8 mouse cellular contexts compared by ENCODE assay signal in the genomic region with DNA sequence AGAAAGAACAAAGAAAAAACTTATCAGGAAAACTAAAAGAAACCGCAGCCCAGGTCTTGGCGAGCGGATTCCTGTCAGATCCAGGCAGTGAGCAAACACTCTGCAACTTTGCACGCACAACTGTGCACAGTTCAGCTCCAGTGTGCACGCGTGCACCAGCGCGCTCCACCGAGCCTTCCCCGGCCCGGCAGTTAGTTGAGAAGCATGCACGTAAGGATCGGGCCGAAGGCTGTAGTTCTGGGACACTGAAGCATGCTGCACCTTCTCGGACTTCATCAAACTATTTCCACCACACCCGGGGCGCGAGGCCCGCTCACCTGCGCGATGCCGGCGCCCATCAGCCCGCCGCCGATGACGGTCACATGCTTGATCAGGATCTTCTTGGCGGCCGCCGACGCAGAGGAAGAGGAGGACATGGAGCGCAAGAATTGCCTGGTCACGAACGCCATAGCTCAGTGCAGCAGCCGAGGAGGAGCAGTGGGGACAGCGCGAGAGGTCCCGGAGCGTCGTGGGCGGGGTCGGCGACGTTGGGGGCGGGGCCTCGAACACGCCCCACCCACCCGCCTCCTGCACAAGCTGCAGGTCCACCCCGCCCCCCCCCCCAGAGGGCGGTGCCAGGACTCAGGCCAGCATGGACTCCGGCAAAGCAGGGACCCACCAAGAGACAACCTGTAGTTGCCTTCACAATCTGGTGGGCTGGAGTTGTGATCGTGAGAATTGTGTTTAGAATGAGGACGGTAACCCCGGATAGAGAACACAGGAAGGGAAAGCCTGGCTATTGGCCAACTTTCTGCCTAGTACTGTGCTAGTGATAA. TPM values are rescaled to one million over a fixed set of nuclear protein-coding genes. Genes with fewer than 3 reads are reported as not detected.
DNase-seq lines count a peak whose midpoint lies in the region; ATAC-seq and TF ChIP-seq lines count a peak whose summit lies in the region.

A gene (minus strand): TSS at position 543 of the 815 bp plus-strand sequence.

- CTCF ChIA-PET in Patski (lab: Charles Lee): interaction anchor here (0.8 to 2.8 kb wide), 4 partner anchors 11 to 24 kb away, joined by 3 to 19 read pairs (median 4); no protein-coding TSS in a partner anchor

- no peaks in the 10 kb centered on the region for H3K9me3 ChIP-seq in hindbrain, embryonic 14.5 days (ENCODE audit: control insufficient read depth, low read length)

- in situ Hi-C loops in Patski (cut with MboI; ENCODE audit: low pct_unique_long_range_greater_than_20kb): no loop called here

- no peaks in the 10 kb centered on the region for H3K27me3 ChIP-seq in Patski
- no peaks in the 10 kb centered on the region for H3K27me3 ChIP-seq in hindbrain, embryonic 14.5 days (ENCODE audit: control insufficient read depth, insufficient read depth, low read length)

- peak within 1 kb of the TSS; percentile 86 for H3K4me2 ChIP-seq in hindbrain, embryonic 14.5 days (replicated peaks)

- POLR2A ChIA-PET in Patski (lab: Charles Lee): interaction anchor here (0.6 to 1.2 kb wide), 2 partner anchors 32 to 1529 kb away, joined by 3 to 4 read pairs; no protein-coding TSS in a partner anchor

- DNase-seq in Patski (ENCODE audit: low read depth, low spot score): peak; percentile 41
- peak; percentile 80 to 84 for DNase-seq in cerebellum, postnatal 14 days
- DNase-seq in frontal cortex, postnatal 25 days (ENCODE audit: low spot score in 2 of 2): peak; percentile 49 to 65
- DNase-seq in hindbrain, embryonic 14.5 days (ENCODE audit: low spot score): peak; percentile 77
- DNase-seq in layer of hippocampus, postnatal 36 days: peak; percentile 77 to 79
- peak; percentile 91 for DNase-seq in lung, postnatal 36 days
- peak; percentile 92 for DNase-seq in retina, postnatal 1 day
- DNase-seq in urinary bladder, adult 18-20 months (ENCODE audit: low spot score in 2 of 2): peak; percentile 75 to 80

- H3K9ac ChIP-seq in hindbrain, embryonic 14.5 days: peak within 1 kb of the TSS; percentile 51

- H3K27ac ChIP-seq in hindbrain, embryonic 14.5 days: no peak within 1 kb of the TSS; the same call in none of the 2 replicates

- ATAC-seq in Patski: peak; percentile 93
- peak; percentile 91 for ATAC-seq in hindbrain, embryonic 14.5 days (ENCODE audit: low FRiP score)

- WGBS in hindbrain, embryonic 14.5 days: under 1% methylated on average over 54 of the region's 54 CpGs

- peaks cover 5% of the 10 kb centered on the region for H3K4me1 ChIP-seq in hindbrain, embryonic 14.5 days (replicated peaks; ENCODE audit: control insufficient read depth, insufficient read depth, low read length)

- H3K36me3 ChIP-seq in hindbrain, embryonic 14.5 days (replicated peaks; ENCODE audit: control insufficient read depth, insufficient read depth): no peaks in the 10 kb centered on the region

- TF ChIP-seq CTCF in Patski (IDR thresholded peaks at IDR 0.05): no peak

- H3K4me3 ChIP-seq in hindbrain, embryonic 14.5 days (replicated peaks; ENCODE audit: low read length): peak within 1 kb of the TSS; percentile 61

RNA-seq across cellular contexts. Expression of the gene that starts here (rescaled TPM):
- polyA plus RNA-seq in Patski (2021): 194 TPM
- polyA plus RNA-seq in hindbrain, embryonic 14.5 days (2014; fragmentation: Nextera tagmentation; extraction: Ambion mirVana): 26.6 and 27.6 TPM in 2 replicates
- total RNA-seq in layer of hippocampus, postnatal 36 days (2021): 10 to 100 TPM; 21.0 to 21.5 TPM

Comparison
In these comparisons a context has a peak if more than half of its experiments do, and no peak if none do; other contexts are left out.
1. DNase-seq: peak in every context shown above with its lines; median percentile 92 in retina, postnatal 1 day; 91 in lung, postnatal 36 days; 82 in cerebellum, postnatal 14 days; 78 in layer of hippocampus, postnatal 36 days; 78 in urinary bladder, adult 18-20 months; 77 in hindbrain, embryonic 14.5 days; 57 in frontal cortex, postnatal 25 days; 41 in Patski.